8 mouse cellular contexts compared by ENCODE assay signal in genomic region chr12:84316721-84317621, GRCm38 (mm10). TPM values are rescaled to one million over a fixed set of nuclear protein-coding genes. Genes with fewer than 3 reads are reported as not detected.
DNase-seq lines count a peak whose midpoint lies in the region; ATAC-seq and TF ChIP-seq lines count a peak whose summit lies in the region.

Gene Zfp410, plus strand, starts transcription at chr12:84316852.

- peak within 1 kb of the TSS; percentile 86 for H3K4me3 ChIP-seq in C2C12 (ENCODE audit: insufficient read depth, poor library complexity, severe bottlenecking)
- peak within 1 kb of the TSS; percentile 97 for H3K4me3 ChIP-seq in erythroblast, embryonic 14.5 days (replicated peaks)
- peak within 1 kb of the TSS; percentile 83 for H3K4me3 ChIP-seq in heart, embryonic 12.5 days
- H3K4me3 ChIP-seq in kidney, postnatal 0 days (replicated peaks; ENCODE audit: low read depth, low read length) = peak within 1 kb of the TSS; percentile 99
- H3K4me3 ChIP-seq in liver, embryonic 11.5 days (ENCODE audit: low read depth, low read length) = peak within 1 kb of the TSS; percentile 94
- H3K4me3 ChIP-seq in stomach, embryonic 14.5 days (ENCODE audit: low read depth, low read length) = peak within 1 kb of the TSS; percentile 90

- peak within 1 kb of the TSS; percentile 92 for H3K27ac ChIP-seq in heart, embryonic 12.5 days (ENCODE audit: poor library complexity, severe bottlenecking)
- H3K27ac ChIP-seq in kidney, postnatal 0 days = peak within 1 kb of the TSS; percentile 97
- peak within 1 kb of the TSS; percentile 78 for H3K27ac ChIP-seq in liver, embryonic 11.5 days (ENCODE audit: low read depth, low read length)
- H3K27ac ChIP-seq in stomach, embryonic 14.5 days (ENCODE audit: low read length) = peak within 1 kb of the TSS; percentile 98

- peak within 1 kb of the TSS; percentile 90 for H3K9ac ChIP-seq in heart, embryonic 12.5 days
- H3K9ac ChIP-seq in kidney, postnatal 0 days (ENCODE audit: low read depth, low read length) = peak within 1 kb of the TSS; percentile 95
- peak within 1 kb of the TSS; percentile 94 for H3K9ac ChIP-seq in liver, embryonic 11.5 days (ENCODE audit: low read depth, low read length)
- H3K9ac ChIP-seq in stomach, embryonic 14.5 days (replicated peaks; ENCODE audit: low read depth, low read length) = peak within 1 kb of the TSS; percentile 96

- peaks cover 50% of the 10 kb centered on the region for H3K79me2 ChIP-seq in C2C12 (ENCODE audit: control insufficient read depth, insufficient read depth)

- H3K27me3 ChIP-seq in C2C12 (ENCODE audit: control insufficient read depth, insufficient read depth, insufficient read length) = no peaks in the 10 kb centered on the region
- H3K27me3 ChIP-seq in erythroblast, embryonic 14.5 days (ENCODE audit: control insufficient read depth) = no peaks in the 10 kb centered on the region
- H3K27me3 ChIP-seq in heart, embryonic 12.5 days (replicated peaks) = no peaks in the 10 kb centered on the region
- H3K27me3 ChIP-seq in kidney, postnatal 0 days (ENCODE audit: insufficient read depth, low read length) = no peaks in the 10 kb centered on the region
- no peaks in the 10 kb centered on the region for H3K27me3 ChIP-seq in liver, embryonic 11.5 days (replicated peaks; ENCODE audit: control insufficient read depth, insufficient read depth, low read length)
- no peaks in the 10 kb centered on the region for H3K27me3 ChIP-seq in stomach, embryonic 14.5 days (ENCODE audit: control insufficient read depth, insufficient read depth, low read length)

- under 1% methylated on average over 76 of the region's 77 CpGs for WGBS in heart, embryonic 12.5 days
- under 1% methylated on average over 77 of the region's 77 CpGs for WGBS in kidney, postnatal 0 days
- WGBS in liver, embryonic 11.5 days = under 1% methylated on average over 77 of the region's 77 CpGs
- WGBS in stomach, embryonic 14.5 days = under 1% methylated on average over 77 of the region's 77 CpGs

- H3K4me1 ChIP-seq in erythroblast, embryonic 14.5 days (ENCODE audit: control insufficient read depth) = peaks cover 56% of the 10 kb centered on the region
- peaks cover 18% of the 10 kb centered on the region for H3K4me1 ChIP-seq in heart, embryonic 12.5 days (replicated peaks)
- H3K4me1 ChIP-seq in kidney, postnatal 0 days (replicated peaks; ENCODE audit: insufficient read depth, low read length) = peaks cover 12% of the 10 kb centered on the region
- H3K4me1 ChIP-seq in liver, embryonic 11.5 days (replicated peaks; ENCODE audit: control insufficient read depth, insufficient read depth, low read length) = peaks cover 23% of the 10 kb centered on the region
- H3K4me1 ChIP-seq in stomach, embryonic 14.5 days (ENCODE audit: control insufficient read depth, insufficient read depth, low read length) = peaks cover 18% of the 10 kb centered on the region

- peak within 1 kb of the TSS; percentile 96 for H3ac ChIP-seq in C2C12 (ENCODE audit: control insufficient read depth, insufficient read length, low read depth)

- peaks cover 45% of the 10 kb centered on the region for H3K79me3 ChIP-seq in C2C12 (ENCODE audit: low read depth)

- no peaks in the 10 kb centered on the region for H3K9me3 ChIP-seq in erythroblast, embryonic 14.5 days (ENCODE audit: control insufficient read depth, low read length)
- H3K9me3 ChIP-seq in heart, embryonic 12.5 days (replicated peaks) = no peaks in the 10 kb centered on the region; the same call in 1 of the 2 replicates
- no peaks in the 10 kb centered on the region for H3K9me3 ChIP-seq in kidney, postnatal 0 days (replicated peaks; ENCODE audit: low read length)
- no peaks in the 10 kb centered on the region for H3K9me3 ChIP-seq in liver, embryonic 11.5 days (ENCODE audit: control insufficient read depth, low read length)
- no peaks in the 10 kb centered on the region for H3K9me3 ChIP-seq in stomach, embryonic 14.5 days (ENCODE audit: control insufficient read depth, low read depth, low read length)

- TF ChIP-seq CTCF in C2C12 (IDR thresholded peaks at IDR 0.05; ENCODE audit: control insufficient read depth, insufficient read depth, insufficient read length) = no peak
- no peak for TF ChIP-seq CTCF in brain, embryonic 14.5 days (IDR thresholded peaks at IDR 0.05; ENCODE audit: borderline replicate concordance, extremely low read depth, insufficient read depth, insufficient read length)
- no peak; the same call in 1 of the 2 replicates for TF ChIP-seq CTCF in kidney, postnatal 0 days (IDR thresholded peaks at IDR 0.05; ENCODE audit: low read depth)

- peak; percentile 97 for ATAC-seq in heart, embryonic 12.5 days (ENCODE audit: insufficient number of reproducible peaks, low FRiP score)
- ATAC-seq in kidney, postnatal 0 days (replicated peaks; ENCODE audit: low FRiP score, low read depth) = peak; percentile 94
- peak; percentile 90 for ATAC-seq in liver, embryonic 11.5 days (replicated peaks; ENCODE audit: low FRiP score)
- ATAC-seq in stomach, embryonic 14.5 days (ENCODE audit: insufficient number of reproducible peaks, insufficient read depth, low FRiP score, low read depth) = peak; percentile 96

- DNase-seq in brain, embryonic 14.5 days (ENCODE audit: low read depth) = peak; percentile 93
- DNase-seq in kidney, postnatal 0 days (ENCODE audit: low spot score) = peak; percentile 95
- DNase-seq in liver, embryonic 11.5 days (ENCODE audit: low spot score) = peak; percentile 86
- DNase-seq in naive thymus-derived CD4-positive, alpha-beta T cell, adult 2 months (ENCODE audit: low read depth) = peak; percentile 71

- H3K36me3 ChIP-seq in C2C12 (ENCODE audit: control insufficient read depth, insufficient read depth) = no peaks in the 10 kb centered on the region
- H3K36me3 ChIP-seq in erythroblast, embryonic 14.5 days (ENCODE audit: control insufficient read depth) = peaks cover 39% of the 10 kb centered on the region
- H3K36me3 ChIP-seq in heart, embryonic 12.5 days = peaks cover 14% of the 10 kb centered on the region; the same call in 1 of the 2 replicates
- no peaks in the 10 kb centered on the region for H3K36me3 ChIP-seq in kidney, postnatal 0 days (ENCODE audit: insufficient read depth, low read length)
- 0 out of 2 replicates have a peak, but pooled peaks cover 2% of the 10 kb centered on the region for H3K36me3 ChIP-seq in liver, embryonic 11.5 days (ENCODE audit: control insufficient read depth, insufficient read depth, low read length)
- no peaks in the 10 kb centered on the region for H3K36me3 ChIP-seq in stomach, embryonic 14.5 days (ENCODE audit: control insufficient read depth, insufficient read depth, low read length)

- peak within 1 kb of the TSS; percentile 85 for H3K4me2 ChIP-seq in heart, embryonic 12.5 days
- H3K4me2 ChIP-seq in kidney, postnatal 0 days (ENCODE audit: low read length) = peak within 1 kb of the TSS; percentile 73
- H3K4me2 ChIP-seq in liver, embryonic 11.5 days = peak within 1 kb of the TSS; percentile 90
- H3K4me2 ChIP-seq in stomach, embryonic 14.5 days (replicated peaks; ENCODE audit: low read depth, low read length) = peak within 1 kb of the TSS; percentile 83

- peak; percentile 49; the same call in 1 of the 2 replicates for TF ChIP-seq POLR2A in brain, embryonic 14.5 days (IDR thresholded peaks at IDR 0.05; ENCODE audit: borderline replicate concordance, extremely low read depth, insufficient read depth, insufficient read length, poor library complexity, severe bottlenecking)

TF ChIP-seq in C2C12, 6 proteins besides CTCF, POLR2A, EP300 and RAD21:
- TF ChIP-seq MYOG (IDR thresholded peaks at IDR 0.05; ENCODE audit: control insufficient read depth, extremely low read depth, insufficient read length) (no peak), FOSL1 (IDR thresholded peaks at IDR 0.05; ENCODE audit: insufficient read depth, low read length, poor library complexity, severe bottlenecking) (no peak), MYOD1 (IDR thresholded peaks at IDR 0.05; ENCODE audit: control insufficient read depth, insufficient read length, low read depth) (no peak), CEBPB (IDR thresholded peaks at IDR 0.05; ENCODE audit: low read depth) (no peak), USF1 (IDR thresholded peaks at IDR 0.05; ENCODE audit: low read depth) (no peak)

RNA-seq across cellular contexts. Expression of gene Zfp410, which starts in this region (rescaled TPM):
- 23.5 TPM for polyA plus RNA-seq in C2C12 (2012; fragmentation: generic; extraction: Trizol)
- 59.5 and 72.4 TPM in 2 replicates for polyA plus RNA-seq in brain, embryonic 14.5 days (2012; rRNA removed)
- 0.24 and 0.37 TPM in 2 replicates for polyA plus RNA-seq in erythroblast, embryonic 14.5 days (2012)
- 53.1 and 59.9 TPM in 2 replicates for polyA plus RNA-seq in heart, embryonic 12.5 days (2016; fragmentation: Nextera tagmentation; extraction: Ambion mirVana)
- 53.8 and 64.6 TPM in 2 replicates for polyA plus RNA-seq in kidney, postnatal 0 days (2015; fragmentation: Nextera tagmentation; extraction: Ambion mirVana)
- 78.1 and 79.5 TPM in 2 replicates for polyA plus RNA-seq in liver, embryonic 11.5 days (2014; fragmentation: Nextera tagmentation; extraction: Ambion mirVana)
- polyA plus RNA-seq in stomach, embryonic 14.5 days (2014; fragmentation: Nextera tagmentation; extraction: Ambion mirVana) = 76.9 and 77.0 TPM in 2 replicates

Comparison
In these comparisons a context has a peak if more than half of its experiments do, and no peak if none do; other contexts are left out.
1. Peak in every context shown above with its lines: DNase-seq, ATAC-seq, H3K4me3 ChIP-seq and H3K27ac ChIP-seq.
2. RNA of gene Zfp410 (polyA plus RNA-seq): 78.1 to 79.5 TPM in liver, embryonic 11.5 days, 76.9 to 77.0 TPM in stomach, embryonic 14.5 days, 53.1 to 59.9 TPM in heart, embryonic 12.5 days, 59.5 to 72.4 TPM in brain, embryonic 14.5 days, 53.8 to 64.6 TPM in kidney, postnatal 0 days and 23.5 TPM in C2C12 (single experiment); 0.24 to 0.37 TPM in erythroblast, embryonic 14.5 days; every median in the first group is over 10 times any median in the second.